Mouse (Mus musculus) E14TG2a.4 (cell line): ENCODE results near the gene Cryz.

Experiments
- H3K27me3 ChIP-seq: 2 replicates; pipeline ENCODE4 v1.6.1; 2014; ENCODE audit warnings: low read length, control low read depth; ENCODE audit not compliant: insufficient read depth
- H3K36me3 ChIP-seq: 2 replicates; pipeline ENCODE4 v1.6.1; 2014; ENCODE audit warnings: low read length, control low read depth; ENCODE audit not compliant: insufficient read depth
- H3K4me1 ChIP-seq: replicated peaks from 2 replicates; pipeline ENCODE4 v1.6.1; 2014; ENCODE audit warnings: low read depth, low read length, control low read depth
- H3K4me3 ChIP-seq: replicated peaks from 2 replicates; pipeline ENCODE4 v1.5.1; 2014; ENCODE audit warnings: mild to moderate bottlenecking, low read length
- H3K9me3 ChIP-seq: 2 replicates; pipeline ENCODE4 v1.6.1; 2014; ENCODE audit warnings: low read length, control low read depth
- CTCF ChIP-seq: conservative IDR thresholded peaks from 2 replicates; pipeline ENCODE4 v1.5.1; 2014; ENCODE audit warnings: low read length
- NANOG ChIP-seq: IDR thresholded peaks from 2 replicates; pipeline ENCODE4 v1.6.1; 2014; ENCODE audit warnings: borderline replicate concordance, low read length, mixed read lengths
- POU5F1 ChIP-seq: IDR thresholded peaks from 2 replicates; pipeline ENCODE4 v1.6.1; 2014; ENCODE audit warnings: low read length, borderline replicate concordance

The Cryz gene

GRCm38 (mm10) chr3:154596934-154597554 is 533 bp downstream of the Cryz start, which contains the start of gene Tyw3:
Tyw3 (minus strand) TSS chr3:154597104.
- peak within 1 kb of the TSS; percentile 96 for H3K4me3 ChIP-seq
- H3K4me1 ChIP-seq = peaks cover 12% of the 10 kb centered on the region
- no peaks in the 10 kb centered on the region for H3K27me3 ChIP-seq
- H3K36me3 ChIP-seq = peaks cover 31% of the 10 kb centered on the region
- TF ChIP-seq POU5F1 (no peak), CTCF (no peak; the same call in 1 of the 2 replicates), NANOG (no peak)
- H3K9me3 ChIP-seq = no peaks in the 10 kb centered on the region

GRCm38 (mm10) chr3:154597561-154597960 is 1.1 kb downstream of the Cryz start:
- H3K36me3 ChIP-seq = peaks cover 26% of the 10 kb centered on the region
- H3K4me1 ChIP-seq = peaks cover 12% of the 10 kb centered on the region
- H3K27me3 ChIP-seq = no peaks in the 10 kb centered on the region
- peak overlapping the region; percentile 96 for H3K4me3 ChIP-seq
- no peak for TF ChIP-seq NANOG
- no peaks in the 10 kb centered on the region for H3K9me3 ChIP-seq

- Histone ChIP-seq H3K9me3 (no peaks in the 10 kb centered on the region), H3K4me3 (no peak overlapping the region), H3K4me1 (peaks cover 9% of the 10 kb centered on the region), H3K36me3 (peaks cover 21% of the 10 kb centered on the region), H3K27me3 (no peaks in the 10 kb centered on the region)
- TF ChIP-seq POU5F1 (no peak), CTCF (no peak), NANOG (no peak)
Measured at GRCm38 (mm10) chr3:154602141-154602540, 5.6 kb downstream of the Cryz start.

- H3K36me3 ChIP-seq = peaks cover 28% of the 10 kb centered on the region
- no peak overlapping the region for H3K4me3 ChIP-seq
- TF ChIP-seq CTCF (no peak), POU5F1 (no peak), NANOG (no peak)
- no peaks in the 10 kb centered on the region for H3K4me1 ChIP-seq
- H3K27me3 ChIP-seq = no peaks in the 10 kb centered on the region
- H3K9me3 ChIP-seq = no peaks in the 10 kb centered on the region
Measured at GRCm38 (mm10) chr3:154604871-154605270, 8.4 kb downstream of the Cryz start.

- H3K36me3 ChIP-seq = peaks cover 49% of the 10 kb centered on the region
- no peak overlapping the region for H3K4me3 ChIP-seq
- TF ChIP-seq NANOG (no peak), CTCF (no peak)
- H3K9me3 ChIP-seq = peaks cover 6% of the 10 kb centered on the region
- H3K27me3 ChIP-seq = no peaks in the 10 kb centered on the region
- H3K4me1 ChIP-seq = peaks cover 7% of the 10 kb centered on the region; the same call in 1 of the 2 replicates
Measured at GRCm38 (mm10) chr3:154607896-154608295, 11.4 kb downstream of the Cryz start.

- Histone ChIP-seq H3K4me3 (no peak overlapping the region), H3K9me3 (peaks cover 6% of the 10 kb centered on the region), H3K27me3 (no peaks in the 10 kb centered on the region), H3K4me1 (peaks cover 7% of the 10 kb centered on the region; the same call in 1 of the 2 replicates), H3K36me3 (peaks cover 50% of the 10 kb centered on the region)
- no peak for TF ChIP-seq POU5F1
- TF ChIP-seq NANOG = no peak
- no peak for TF ChIP-seq CTCF
Measured at GRCm38 (mm10) chr3:154611888-154612287, 15.4 kb downstream of the Cryz start.

- TF ChIP-seq POU5F1 (no peak), NANOG (no peak), CTCF (no peak)
- Histone ChIP-seq H3K4me1 (peaks cover 7% of the 10 kb centered on the region; the same call in 1 of the 2 replicates), H3K27me3 (no peaks in the 10 kb centered on the region), H3K36me3 (peaks cover 55% of the 10 kb centered on the region), H3K4me3 (no peak overlapping the region), H3K9me3 (peaks cover 6% of the 10 kb centered on the region)
Measured at GRCm38 (mm10) chr3:154614771-154615170, 18.3 kb downstream of the Cryz start.

GRCm38 (mm10) chr3:154615304-154615703 is 18.8 kb downstream of the Cryz start:
- no peaks in the 10 kb centered on the region for H3K27me3 ChIP-seq
- H3K4me3 ChIP-seq = no peak overlapping the region
- TF ChIP-seq CTCF (no peak), NANOG (no peak), POU5F1 (no peak)
- H3K9me3 ChIP-seq = peaks cover 6% of the 10 kb centered on the region
- peaks cover 7% of the 10 kb centered on the region; the same call in 1 of the 2 replicates for H3K4me1 ChIP-seq
- peaks cover 54% of the 10 kb centered on the region for H3K36me3 ChIP-seq

- H3K36me3 ChIP-seq = peaks cover 46% of the 10 kb centered on the region
- H3K27me3 ChIP-seq = no peaks in the 10 kb centered on the region
- TF ChIP-seq POU5F1 (no peak), NANOG (no peak), CTCF (no peak)
- no peak overlapping the region for H3K4me3 ChIP-seq
- peaks cover 7% of the 10 kb centered on the region; the same call in 1 of the 2 replicates for H3K4me1 ChIP-seq
- H3K9me3 ChIP-seq = peaks cover 6% of the 10 kb centered on the region
Measured at GRCm38 (mm10) chr3:154616106-154616505, 19.6 kb downstream of the Cryz start.
